Mouse (Mus musculus) megakaryocyte, embryonic 14.5 days (primary cell): ENCODE measurements around the gene Comtd1. TPM values are rescaled to one million over a fixed set of nuclear protein-coding genes. Genes with fewer than 3 reads are reported as not detected.

ENCODE experiments used
- H3K27me3 ChIP-seq: replicated peaks from 2 replicates; pipeline ENCODE3; 2012; ENCODE audit warnings: inconsistent platforms
- H3K36me3 ChIP-seq: replicated peaks from 2 replicates; pipeline ENCODE3; 2012; ENCODE audit warnings: low read length, inconsistent platforms, mixed read lengths
- H3K4me1 ChIP-seq: 2 replicates; pipeline ENCODE4 v1.6.1; 2012; ENCODE audit warnings: inconsistent platforms
- H3K4me3 ChIP-seq: replicated peaks from 2 replicates; pipeline ENCODE3; 2012; ENCODE audit warnings: moderate library complexity, mild to moderate bottlenecking, inconsistent platforms
- H3K9me3 ChIP-seq: 2 replicates; pipeline ENCODE4 v1.6.1; 2012; ENCODE audit warnings: inconsistent platforms
- FLI1 ChIP-seq: IDR thresholded peaks from 2 replicates; pipeline ENCODE4 v1.6.1; 2012; ENCODE audit warnings: low read length, inconsistent platforms, mixed read lengths
- GATA1 ChIP-seq: IDR thresholded peaks from 3 replicates; pipeline ENCODE4 v1.6.1; 2012; ENCODE audit warnings: mixed read lengths, low read length, inconsistent platforms, borderline replicate concordance
- polyA plus RNA-seq: library from polyadenylated mRNA; stranded (reverse); fragments of >175 nt; gene quantifications from 2 replicates; pipeline ENCODE4 v1.2.3, GENCODE M21; 2012; ENCODE audit warnings: low replicate concordance; ENCODE audit not compliant: insufficient read depth

Comtd1 gene
- 37.7 and 44.1 TPM in 2 replicates for polyA plus RNA-seq

DNA sequence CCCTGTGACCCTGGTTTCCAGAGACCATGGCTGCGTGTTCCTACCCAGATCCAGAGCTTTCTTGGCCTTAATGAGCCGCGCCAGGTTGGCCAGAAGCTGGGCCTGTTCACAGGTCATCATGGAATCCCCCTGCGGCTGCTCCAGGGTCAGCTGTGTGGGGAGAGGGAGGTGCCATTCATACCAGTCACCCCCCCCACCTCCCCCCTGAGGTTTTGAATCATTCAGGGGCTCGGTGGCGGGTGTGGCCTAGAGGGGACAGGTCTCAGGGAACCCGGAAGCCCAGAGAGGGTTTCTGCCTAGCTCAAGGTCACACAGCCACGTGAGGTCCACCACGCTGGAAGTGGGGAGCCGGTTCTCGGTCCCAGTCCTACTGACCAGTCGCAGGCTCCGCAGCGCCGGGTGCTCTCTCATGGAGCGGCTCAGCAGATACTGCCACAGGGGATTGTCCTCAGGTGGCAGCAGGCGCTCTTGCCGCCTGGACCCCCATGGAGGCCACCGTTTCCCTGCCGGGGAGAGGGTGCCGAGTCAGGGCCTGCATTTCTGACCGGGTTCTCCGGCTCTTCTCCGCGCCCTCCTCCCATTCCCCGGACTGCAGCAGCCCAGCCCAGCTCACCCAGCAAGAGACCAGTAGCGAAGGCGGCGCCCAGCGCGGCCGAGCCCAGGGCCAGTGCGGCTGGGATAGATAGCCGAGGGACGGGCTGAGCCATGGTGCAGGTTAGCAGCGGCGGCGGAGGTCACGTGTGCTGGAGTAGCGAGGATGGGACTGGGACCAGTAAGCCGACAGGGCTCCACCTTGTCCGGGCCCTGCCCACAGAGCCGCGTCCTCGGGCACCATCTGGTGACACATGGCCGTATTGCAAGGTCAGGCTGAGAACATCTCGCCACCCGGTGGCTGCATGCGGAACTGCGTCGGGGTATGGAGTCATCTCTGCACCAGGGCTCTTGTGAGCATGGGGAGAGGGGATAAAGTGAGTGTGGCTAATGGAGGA is at the start of gene Comtd1:
Comtd1 (minus strand) TSS at position 812 of the 989 bp plus-strand sequence.
- TF ChIP-seq GATA1 (no peak), FLI1 (no peak)
- peaks cover 40% of the 10 kb centered on the region for H3K36me3 ChIP-seq
- H3K9me3 ChIP-seq = no peaks in the 10 kb centered on the region
- peaks cover 71% of the 10 kb centered on the region for H3K4me1 ChIP-seq
- H3K27me3 ChIP-seq = no peaks in the 10 kb centered on the region
- H3K4me3 ChIP-seq = peak within 1 kb of the TSS; percentile 95

DNA sequence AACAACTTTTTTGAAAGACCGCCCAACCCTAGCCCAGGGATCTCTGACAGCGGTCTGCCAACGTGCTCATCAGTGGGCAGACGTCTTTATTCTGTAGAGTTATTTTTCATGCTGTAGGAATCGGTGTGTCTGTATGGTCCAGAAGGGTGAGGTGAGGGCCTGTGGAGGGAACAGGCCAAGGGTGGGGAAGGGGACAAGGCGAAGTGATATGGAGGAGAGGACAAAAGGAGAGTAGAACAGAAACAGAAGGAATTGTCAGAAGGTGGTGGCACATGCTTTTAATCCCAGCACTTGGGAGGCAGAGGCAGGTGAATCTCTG is 43.5 kb upstream of the Comtd1 start:
- Histone ChIP-seq H3K4me1 (peaks cover 3% of the 10 kb centered on the region; the same call in 1 of the 2 replicates), H3K36me3 (no peaks in the 10 kb centered on the region), H3K9me3 (peaks cover 12% of the 10 kb centered on the region), H3K27me3 (peaks cover 19% of the 10 kb centered on the region), H3K4me3 (no peak overlapping the region)
- TF ChIP-seq FLI1 (no peak), GATA1 (no peak)

DNA sequence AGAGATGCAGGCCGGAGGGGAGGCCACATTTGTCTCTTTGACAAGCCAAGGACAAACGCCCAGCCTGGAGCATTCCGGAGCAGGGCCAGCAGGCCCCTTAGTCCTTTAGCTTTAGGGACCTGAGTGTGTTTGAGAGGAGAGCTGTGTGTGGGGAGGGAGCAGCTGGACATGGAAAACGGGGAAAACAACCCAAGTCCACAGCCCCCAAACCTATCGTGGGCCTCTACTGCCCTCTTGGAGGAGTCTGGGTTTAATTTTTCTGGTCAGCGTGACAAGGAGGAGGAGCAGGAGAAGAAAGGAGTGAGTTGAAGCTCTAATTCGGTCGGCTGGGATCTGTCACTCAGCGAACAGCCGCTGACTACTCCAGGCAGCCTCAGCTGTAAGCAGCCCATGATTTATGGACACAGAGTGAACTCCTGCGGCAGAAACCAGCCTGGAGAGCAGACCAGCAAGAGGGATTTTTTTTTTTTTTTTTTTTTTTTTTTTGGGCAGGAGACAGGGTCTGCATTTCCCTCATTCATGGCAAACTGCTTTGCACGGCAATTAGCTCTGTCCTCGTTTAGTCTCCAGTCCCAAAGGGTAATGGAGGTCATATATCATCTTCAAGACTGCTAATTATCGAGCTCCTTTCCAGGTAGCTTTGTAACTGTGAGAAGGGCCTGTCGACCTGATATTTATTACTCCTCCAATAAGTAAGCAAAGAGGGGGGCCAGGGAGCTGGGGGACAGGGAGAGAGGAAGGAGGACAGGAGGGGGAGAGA is 43.0 kb upstream of the Comtd1 start:
- peaks cover 9% of the 10 kb centered on the region for H3K9me3 ChIP-seq
- TF ChIP-seq GATA1 = no peak
- TF ChIP-seq FLI1 = no peak
- no peaks in the 10 kb centered on the region for H3K36me3 ChIP-seq
- peaks cover 20% of the 10 kb centered on the region for H3K27me3 ChIP-seq
- H3K4me3 ChIP-seq = no peak overlapping the region
- H3K4me1 ChIP-seq = peaks cover 3% of the 10 kb centered on the region; the same call in 1 of the 2 replicates

DNA sequence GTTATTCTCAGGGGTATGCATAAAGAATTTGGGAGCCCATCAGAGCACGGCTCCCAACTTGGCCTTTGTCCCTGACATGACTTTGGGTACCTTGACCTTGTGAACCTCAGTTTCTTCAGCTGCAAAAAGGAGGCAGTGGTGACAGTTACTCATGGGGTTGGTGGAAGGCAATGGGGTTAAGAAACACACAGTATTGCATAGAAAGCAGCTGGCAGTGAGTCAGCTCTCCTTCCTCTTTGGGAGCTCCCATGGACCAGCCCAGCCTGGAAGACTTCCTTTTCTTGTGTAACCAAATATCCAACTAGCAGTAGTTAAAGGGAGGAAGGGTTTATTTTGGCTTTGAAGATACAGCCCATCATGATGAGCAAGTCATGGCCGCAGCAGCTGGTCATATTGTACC is 41.7 kb upstream of the Comtd1 start:
- H3K27me3 ChIP-seq = peaks cover 20% of the 10 kb centered on the region
- H3K4me1 ChIP-seq = peaks cover 3% of the 10 kb centered on the region; the same call in 1 of the 2 replicates
- H3K36me3 ChIP-seq = no peaks in the 10 kb centered on the region
- no peak for TF ChIP-seq GATA1
- no peak for TF ChIP-seq FLI1
- H3K9me3 ChIP-seq = no peaks in the 10 kb centered on the region
- no peak overlapping the region for H3K4me3 ChIP-seq

DNA sequence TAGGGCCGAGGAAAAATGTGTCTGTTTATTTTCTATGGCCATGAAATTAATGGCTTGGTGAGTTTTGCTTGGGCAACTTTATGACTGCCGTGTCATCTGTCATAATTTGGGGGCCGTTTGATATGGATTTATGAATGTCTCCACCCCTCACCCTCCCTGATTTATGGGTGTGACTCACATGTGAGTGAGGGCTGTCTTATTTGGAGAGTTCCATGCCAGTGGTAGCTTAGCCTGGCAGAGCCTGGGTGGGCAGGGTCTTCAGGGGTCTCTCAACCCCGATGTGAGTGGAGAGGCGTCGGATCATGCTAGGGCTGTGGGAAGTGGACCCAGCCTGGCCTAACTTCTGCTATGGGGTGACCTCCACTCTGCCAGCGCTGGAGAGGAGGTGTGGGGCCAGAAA is 18.0 kb upstream of the Comtd1 start:
- Histone ChIP-seq H3K4me3 (no peak overlapping the region), H3K27me3 (peaks cover 23% of the 10 kb centered on the region), H3K9me3 (no peaks in the 10 kb centered on the region), H3K4me1 (0 out of 2 replicates have a peak, but pooled peaks cover 4% of the 10 kb centered on the region), H3K36me3 (no peaks in the 10 kb centered on the region)
- TF ChIP-seq FLI1 = no peak

DNA sequence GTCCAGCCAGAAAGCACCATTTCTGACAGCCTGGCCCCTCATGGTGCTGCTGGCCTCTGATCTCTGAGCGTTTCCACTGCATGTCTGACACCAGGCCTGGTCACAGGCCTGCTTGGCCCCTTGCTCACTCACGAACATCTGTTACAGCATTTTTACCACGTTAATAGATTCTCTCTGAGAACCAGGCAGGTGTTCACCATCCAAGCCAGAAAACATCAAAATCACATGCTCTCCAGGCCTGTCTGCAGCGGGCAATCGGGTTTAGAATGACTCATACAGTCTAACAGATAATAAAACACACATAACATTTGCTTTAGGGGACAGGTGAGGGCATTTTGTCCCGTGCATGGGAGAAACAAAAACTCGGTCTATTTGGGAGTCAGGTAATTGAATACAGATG is 17.5 kb upstream of the Comtd1 start:
- no peak overlapping the region for H3K4me3 ChIP-seq
- peaks cover 23% of the 10 kb centered on the region for H3K27me3 ChIP-seq
- TF ChIP-seq FLI1 = no peak
- no peak for TF ChIP-seq GATA1

DNA sequence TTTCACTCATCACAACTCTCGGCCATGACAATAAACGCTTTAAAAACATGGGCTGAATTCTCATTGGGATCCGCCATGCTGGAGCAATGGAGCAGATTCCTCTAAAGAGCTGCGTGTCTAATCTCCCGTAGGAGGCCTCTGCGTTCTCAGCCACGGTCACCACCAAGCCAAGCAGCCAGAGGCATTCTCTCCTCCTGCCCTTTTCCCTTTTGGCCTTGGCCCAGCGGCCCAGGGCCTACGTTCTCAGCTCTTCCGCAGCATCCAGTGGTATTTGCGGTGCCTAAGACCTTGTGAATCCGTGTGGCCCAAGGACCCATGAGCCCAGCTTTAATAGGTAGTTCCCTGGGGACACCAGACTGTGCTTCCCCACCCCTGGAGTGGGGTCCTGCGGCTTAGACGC is 8.1 kb upstream of the Comtd1 start:
- H3K4me1 ChIP-seq = peaks cover 36% of the 10 kb centered on the region
- no peaks in the 10 kb centered on the region for H3K9me3 ChIP-seq
- no peak for TF ChIP-seq GATA1
- no peak for TF ChIP-seq FLI1
- no peaks in the 10 kb centered on the region for H3K36me3 ChIP-seq
- H3K27me3 ChIP-seq = peaks cover 7% of the 10 kb centered on the region
- no peak overlapping the region for H3K4me3 ChIP-seq

More for the DNA sequence above, 17.5 kb upstream of the Comtd1 start:
- no peaks in the 10 kb centered on the region for H3K9me3 ChIP-seq
- H3K4me1 ChIP-seq = 0 out of 2 replicates have a peak, but pooled peaks cover 4% of the 10 kb centered on the region
- H3K36me3 ChIP-seq = no peaks in the 10 kb centered on the region

DNA sequence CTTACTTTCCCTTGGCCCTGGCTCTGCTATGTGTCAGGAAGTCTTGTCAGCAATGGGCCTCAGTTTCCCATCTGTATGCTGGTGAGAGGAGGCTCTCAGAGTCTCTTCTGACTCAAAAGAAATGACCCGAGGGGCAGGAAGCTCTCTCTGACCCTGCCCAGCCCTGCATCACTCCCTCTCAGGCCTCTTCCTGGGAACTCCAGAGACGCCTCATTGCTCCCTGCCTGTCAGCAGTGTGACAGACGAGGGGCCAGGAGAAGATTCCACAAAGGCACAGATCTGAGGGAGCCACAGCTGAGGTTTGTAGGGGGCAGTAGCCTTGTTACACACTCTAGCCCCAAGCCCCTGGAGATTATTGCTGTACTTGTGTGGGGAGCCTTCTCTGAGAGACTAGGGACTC is 7.2 kb upstream of the Comtd1 start:
- no peaks in the 10 kb centered on the region for H3K36me3 ChIP-seq
- H3K27me3 ChIP-seq = peaks cover 7% of the 10 kb centered on the region
- TF ChIP-seq FLI1 (no peak), GATA1 (no peak)
- H3K4me1 ChIP-seq = peaks cover 41% of the 10 kb centered on the region
- H3K4me3 ChIP-seq = no peak overlapping the region
- H3K9me3 ChIP-seq = no peaks in the 10 kb centered on the region

DNA sequence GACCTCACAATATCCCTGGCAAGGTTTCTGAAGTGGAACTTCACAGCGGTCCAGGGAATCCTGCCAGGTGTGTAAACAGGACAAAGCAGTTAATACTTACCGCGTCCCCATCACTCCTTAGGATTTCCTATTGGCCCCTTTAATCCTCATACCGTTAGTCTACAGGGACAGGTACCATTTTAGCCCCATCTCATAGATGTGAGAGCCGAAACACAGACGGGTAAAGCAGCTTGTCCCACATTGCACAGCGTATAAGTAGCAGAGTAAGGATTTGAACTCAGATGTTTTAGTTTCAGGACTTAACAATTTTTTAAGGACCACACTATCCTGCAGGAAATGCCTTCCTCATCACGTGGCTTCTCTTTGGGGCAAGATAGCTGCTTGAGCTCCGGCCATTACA is 5.5 kb upstream of the Comtd1 start:
- Histone ChIP-seq H3K36me3 (peaks cover 3% of the 10 kb centered on the region), H3K4me3 (peak overlapping the region; percentile 89), H3K27me3 (peaks cover 7% of the 10 kb centered on the region), H3K4me1 (peaks cover 42% of the 10 kb centered on the region), H3K9me3 (no peaks in the 10 kb centered on the region)
- TF ChIP-seq FLI1 = no peak

DNA sequence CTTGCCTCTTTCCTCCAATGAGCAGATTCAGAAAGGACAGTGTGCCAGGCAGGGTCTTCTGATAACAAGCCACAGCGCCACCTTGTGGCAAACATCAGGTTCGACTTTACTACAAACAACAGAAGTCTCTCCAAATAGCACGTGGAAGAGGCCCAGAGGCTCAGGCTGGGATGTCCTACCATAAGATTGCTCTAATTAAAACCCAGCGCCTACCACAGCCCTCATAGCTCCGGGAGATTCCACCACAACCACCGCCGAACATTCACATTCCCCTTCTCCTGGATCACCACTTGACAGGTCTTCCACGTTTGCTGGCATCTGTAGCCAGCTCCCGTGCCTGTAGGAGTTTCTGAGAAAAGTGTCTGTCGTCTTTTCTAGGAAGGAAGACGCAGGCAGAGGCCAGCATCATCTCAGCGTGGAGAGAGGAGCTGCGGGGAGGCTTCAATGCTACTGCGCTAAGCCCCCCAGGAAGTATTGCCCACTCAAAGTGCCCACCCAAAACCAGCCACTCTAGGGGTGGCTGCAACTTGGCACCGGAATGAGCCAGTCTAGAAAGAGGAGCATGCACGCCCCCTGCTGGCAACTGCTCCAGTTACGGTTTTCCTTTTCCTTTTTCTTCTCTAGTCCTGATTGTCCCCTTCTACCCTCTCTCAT is 4.8 kb upstream of the Comtd1 start:
- peaks cover 7% of the 10 kb centered on the region for H3K27me3 ChIP-seq
- peaks cover 3% of the 10 kb centered on the region for H3K36me3 ChIP-seq
- H3K4me1 ChIP-seq = peaks cover 47% of the 10 kb centered on the region
- H3K9me3 ChIP-seq = no peaks in the 10 kb centered on the region
- no peak for TF ChIP-seq GATA1
- no peak for TF ChIP-seq FLI1
- H3K4me3 ChIP-seq = peak overlapping the region; percentile 89
